Mouse (Mus musculus) brain, embryonic 14.5 days (tissue): ENCODE measurements around the gene B3gnt2. TPM values are rescaled to one million over a fixed set of nuclear protein-coding genes. Genes with fewer than 3 reads are reported as not detected.

Source experiments
- DNase-seq: peaks from one replicate; pipeline ENCODE4 v3.0.0-alpha.2; 2011; ENCODE audit warnings: low read depth
- CTCF ChIP-seq: fragments of 200-500 bp; IDR thresholded peaks from 2 replicates; pipeline ENCODE4 v1.5.1; 2012; ENCODE audit warnings: inconsistent platforms, mild to moderate bottlenecking, moderate library complexity, borderline replicate concordance; ENCODE audit not compliant: insufficient read depth, insufficient read length; ENCODE audit errors: extremely low read depth
- POLR2A ChIP-seq: fragments of 200-500 bp; IDR thresholded peaks from 2 replicates; pipeline ENCODE4 v1.6.1; 2012; ENCODE audit warnings: mild to moderate bottlenecking, inconsistent platforms, borderline replicate concordance; ENCODE audit not compliant: poor library complexity, insufficient read depth, insufficient read length, severe bottlenecking; ENCODE audit errors: extremely low read depth
- polyA plus RNA-seq: library from polyadenylated mRNA; depleted of rRNA; stranded (reverse); fragments of >200 nt; gene quantifications from 2 replicates; pipeline ENCODE4 v1.2.3, GENCODE M21; 2012

B3gnt2 gene
- polyA plus RNA-seq, 1 experiment, result 2.3 TPM

GRCm38 (mm10) chr11:22836269-22836668, 24.5 kb downstream of the B3gnt2 start:
- no peak for DNase-seq
- TF ChIP-seq POLR2A, result no peak
- TF ChIP-seq CTCF, result no peak

- TF ChIP-seq CTCF (no peak), POLR2A (no peak)
- no peak for DNase-seq
Measured at GRCm38 (mm10) chr11:22832600-22832999, 28.2 kb downstream of the B3gnt2 start.

GRCm38 (mm10) chr11:22831916-22832315, 28.8 kb downstream of the B3gnt2 start:
- TF ChIP-seq POLR2A (no peak), CTCF (no peak)
- DNase-seq, result no peak

- no peak for DNase-seq
- TF ChIP-seq CTCF (no peak), POLR2A (no peak)
Measured at GRCm38 (mm10) chr11:22830684-22831083, 30.1 kb downstream of the B3gnt2 start.

- peak; percentile 26 for DNase-seq
- TF ChIP-seq POLR2A (no peak), CTCF (no peak)
Measured at GRCm38 (mm10) chr11:22830179-22830611, 30.6 kb downstream of the B3gnt2 start.

GRCm38 (mm10) chr11:22828988-22829632, 31.7 kb downstream of the B3gnt2 start:
- TF ChIP-seq CTCF, result no peak
- DNase-seq, result peak; percentile 47

- DNase-seq, result no peak
- TF ChIP-seq POLR2A (no peak), CTCF (no peak)
Measured at GRCm38 (mm10) chr11:22827514-22828080, 33.2 kb downstream of the B3gnt2 start.

GRCm38 (mm10) chr11:22826665-22827064, 34.1 kb downstream of the B3gnt2 start:
- DNase-seq, result no peak
- TF ChIP-seq POLR2A (no peak), CTCF (no peak)

- TF ChIP-seq POLR2A, result no peak
- no peak for TF ChIP-seq CTCF
- DNase-seq, result no peak
Measured at GRCm38 (mm10) chr11:22826051-22826450, 34.7 kb downstream of the B3gnt2 start.

GRCm38 (mm10) chr11:22825548-22825947, 35.2 kb downstream of the B3gnt2 start:
- no peak for DNase-seq
- TF ChIP-seq CTCF (no peak), POLR2A (no peak)

GRCm38 (mm10) chr11:22824049-22824705, 36.6 kb downstream of the B3gnt2 start:
- no peak for TF ChIP-seq POLR2A
- TF ChIP-seq CTCF, result no peak
- no peak for DNase-seq

GRCm38 (mm10) chr11:22821243-22821642, 39.5 kb downstream of the B3gnt2 start:
- no peak for TF ChIP-seq POLR2A
- TF ChIP-seq CTCF, result no peak
- DNase-seq, result no peak
